Mouse (Mus musculus) small intestine, adult 2 months (tissue): Measurements from ENCODE around the gene Spats2. TPM values are rescaled to one million over a fixed set of nuclear protein-coding genes. Genes with fewer than 3 reads are reported as not detected.
"Not testable (repeated sequence)": the region's sequence is repeated elsewhere in the genome, so short reads cannot be mapped to it uniquely, and the experiment has no call there.

ENCODE experiments used
- H3K27ac ChIP-seq: fragments of 200-500 bp; 2 replicates; pipeline ENCODE4 v1.5.1; 2012; ENCODE audit warnings: low read depth, low read length, control low read depth, inconsistent platforms; ENCODE audit not compliant: insufficient read depth
- H3K27me3 ChIP-seq: fragments of 200-500 bp; 2 replicates; pipeline ENCODE4 v1.6.1; 2012; ENCODE audit warnings: mild to moderate bottlenecking, moderate library complexity, low read length, inconsistent platforms; ENCODE audit not compliant: control insufficient read depth, insufficient read depth
- H3K36me3 ChIP-seq: fragments of 200-500 bp; 2 replicates; pipeline ENCODE4 v1.6.1; 2012; ENCODE audit warnings: mild to moderate bottlenecking, low read length, control low read depth, inconsistent platforms; ENCODE audit not compliant: control insufficient read depth, insufficient read depth
- H3K4me1 ChIP-seq: fragments of 200-500 bp; 2 replicates; pipeline ENCODE4 v1.6.1; 2012; ENCODE audit warnings: low read length, inconsistent platforms, mixed read lengths; ENCODE audit not compliant: control insufficient read depth, insufficient read depth, insufficient read length
- H3K4me3 ChIP-seq: fragments of 200-500 bp; 2 replicates; pipeline ENCODE4 v1.5.1; 2012; ENCODE audit warnings: low read depth, mild to moderate bottlenecking, control low read depth, inconsistent platforms, low read length, moderate library complexity
- CTCF ChIP-seq: fragments of 200-500 bp; IDR thresholded peaks from 2 replicates; pipeline ENCODE4 v1.5.1; 2012; ENCODE audit warnings: low read depth, mild to moderate bottlenecking, control low read depth, inconsistent platforms, low read length, moderate library complexity, mixed read lengths; ENCODE audit not compliant: insufficient replicate concordance, insufficient read length; ENCODE audit errors: extremely low read depth
- POLR2A ChIP-seq: fragments of 200-500 bp; IDR thresholded peaks from 2 replicates; pipeline ENCODE4 v1.6.1; 2012; ENCODE audit warnings: low read depth, mild to moderate bottlenecking, control low read depth, inconsistent platforms, low read length, moderate library complexity
- WGBS: fragments of 180-500 bp; shearing (Covaris S2); methylation state at CpG from one replicate; pipeline ENCODE4 v1.1.7; 2018; 5-methylcytosine and 5-hydroxymethylcytosine counted together
- polyA plus RNA-seq: library from polyadenylated mRNA; depleted of rRNA; stranded (reverse); fragments of >200 nt; gene quantifications from 2 replicates; pipeline ENCODE4 v1.2.3, GENCODE M21; 2012

Gene Spats2
- polyA plus RNA-seq, 1 experiment = 3.9 TPM

DNA sequence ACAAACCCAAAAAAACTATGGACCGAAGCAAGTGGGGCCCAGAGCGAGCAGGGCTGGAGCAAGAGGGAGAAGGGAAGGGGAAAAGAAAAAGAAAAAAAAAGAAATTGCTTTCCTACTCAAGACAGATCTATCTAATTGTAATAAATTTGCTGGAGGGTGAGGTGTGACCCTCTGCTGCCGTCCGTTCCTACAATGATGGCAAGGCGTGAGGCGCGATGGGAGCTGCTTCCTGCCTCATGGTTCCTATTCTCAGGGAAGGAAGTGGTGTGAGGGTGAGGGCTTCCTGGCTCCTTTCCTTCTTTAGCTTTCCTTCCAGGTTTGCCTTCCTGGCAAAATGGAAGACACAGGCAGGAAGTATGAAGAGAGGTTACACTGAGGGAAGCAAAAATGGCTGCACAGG lies 24.8 kb downstream of the Spats2 start:
- Histone ChIP-seq H3K27me3 (no peaks in the 10 kb centered on the region), H3K4me3 (no peak overlapping the region), H3K36me3 (peaks cover 7% of the 10 kb centered on the region), H3K4me1 (no peaks in the 10 kb centered on the region), H3K27ac (no peak overlapping the region)
- 94% methylated on average over 7 of the region's 7 CpGs for WGBS
- TF ChIP-seq CTCF (no peak), POLR2A (no peak)

DNA sequence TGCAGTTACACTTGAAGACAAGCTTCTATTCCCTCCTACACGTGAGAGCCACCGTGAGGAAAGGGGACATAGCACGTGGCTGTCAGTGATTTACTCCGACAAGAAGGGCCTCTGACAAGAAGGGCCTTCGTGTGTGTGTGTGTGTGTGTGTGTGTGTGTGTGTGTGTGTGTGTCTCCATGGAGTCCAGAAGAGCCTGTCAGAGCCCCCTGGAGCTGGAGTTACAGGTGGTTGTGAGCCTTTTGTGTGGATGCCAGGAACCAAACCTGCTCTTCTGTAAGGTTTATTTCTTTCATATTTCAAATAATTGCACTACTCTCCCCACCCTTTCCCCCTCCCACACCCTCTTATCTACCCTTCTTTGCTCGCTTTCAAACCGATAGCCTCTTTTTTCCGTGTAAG lies 25.6 kb downstream of the Spats2 start:
- WGBS = 67% methylated on average over 8 of the region's 8 CpGs
- Histone ChIP-seq H3K27ac (no peak overlapping the region), H3K4me1 (no peaks in the 10 kb centered on the region), H3K4me3 (no peak overlapping the region), H3K36me3 (peaks cover 6% of the 10 kb centered on the region), H3K27me3 (no peaks in the 10 kb centered on the region)
- TF ChIP-seq POLR2A (no peak), CTCF (no peak)

DNA sequence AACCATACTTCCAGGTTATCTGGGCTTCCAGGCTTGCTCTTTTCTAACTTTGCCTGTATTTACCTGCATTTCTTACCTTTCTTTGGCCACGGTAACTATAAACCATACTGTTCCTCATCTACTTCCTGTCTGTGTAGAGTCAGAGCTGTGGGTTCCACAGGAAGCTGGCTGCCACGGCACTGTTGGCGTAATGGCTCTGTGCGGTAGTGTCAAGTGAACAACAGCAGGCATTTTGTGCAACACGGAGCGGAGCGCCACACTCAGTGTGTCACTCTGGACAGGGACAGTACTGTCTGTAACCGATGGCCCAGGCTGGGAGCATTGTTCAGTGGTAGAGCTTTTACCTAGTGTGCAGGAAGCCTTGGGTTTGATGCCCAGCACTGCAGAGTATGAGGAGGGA lies 27.8 kb downstream of the Spats2 start:
- no peak overlapping the region for H3K27ac ChIP-seq
- peaks cover 6% of the 10 kb centered on the region for H3K36me3 ChIP-seq
- no peaks in the 10 kb centered on the region for H3K27me3 ChIP-seq
- H3K4me3 ChIP-seq = no peak overlapping the region
- no peaks in the 10 kb centered on the region for H3K4me1 ChIP-seq
- 93% methylated on average over 8 of the region's 8 CpGs for WGBS
- TF ChIP-seq CTCF (no peak), POLR2A (no peak)

DNA sequence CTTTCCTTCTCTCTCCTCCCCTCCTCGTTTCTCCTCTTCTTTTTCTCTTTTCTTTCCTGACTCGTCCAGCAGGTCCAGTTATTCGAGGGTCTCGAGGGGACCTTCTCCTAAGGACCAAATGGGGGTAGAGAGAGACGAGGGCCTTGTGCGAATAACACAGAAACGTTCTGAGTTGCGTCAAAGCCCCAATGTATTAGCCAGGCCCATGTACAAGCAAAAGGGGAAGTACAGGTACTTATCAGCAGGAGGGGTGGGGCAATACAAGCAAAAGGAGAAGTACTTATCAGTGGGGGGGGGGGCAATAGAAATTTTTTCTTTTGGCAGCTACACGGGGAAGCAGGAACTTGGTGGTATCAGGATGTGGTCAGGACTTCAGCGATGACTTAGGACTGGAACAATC lies 28.8 kb downstream of the Spats2 start:
- not testable (repeated sequence) for H3K4me1 ChIP-seq, H3K36me3 ChIP-seq, H3K27me3 ChIP-seq, H3K4me3 ChIP-seq, H3K27ac ChIP-seq
- WGBS = 76% methylated on average over 10 of the region's 10 CpGs

DNA sequence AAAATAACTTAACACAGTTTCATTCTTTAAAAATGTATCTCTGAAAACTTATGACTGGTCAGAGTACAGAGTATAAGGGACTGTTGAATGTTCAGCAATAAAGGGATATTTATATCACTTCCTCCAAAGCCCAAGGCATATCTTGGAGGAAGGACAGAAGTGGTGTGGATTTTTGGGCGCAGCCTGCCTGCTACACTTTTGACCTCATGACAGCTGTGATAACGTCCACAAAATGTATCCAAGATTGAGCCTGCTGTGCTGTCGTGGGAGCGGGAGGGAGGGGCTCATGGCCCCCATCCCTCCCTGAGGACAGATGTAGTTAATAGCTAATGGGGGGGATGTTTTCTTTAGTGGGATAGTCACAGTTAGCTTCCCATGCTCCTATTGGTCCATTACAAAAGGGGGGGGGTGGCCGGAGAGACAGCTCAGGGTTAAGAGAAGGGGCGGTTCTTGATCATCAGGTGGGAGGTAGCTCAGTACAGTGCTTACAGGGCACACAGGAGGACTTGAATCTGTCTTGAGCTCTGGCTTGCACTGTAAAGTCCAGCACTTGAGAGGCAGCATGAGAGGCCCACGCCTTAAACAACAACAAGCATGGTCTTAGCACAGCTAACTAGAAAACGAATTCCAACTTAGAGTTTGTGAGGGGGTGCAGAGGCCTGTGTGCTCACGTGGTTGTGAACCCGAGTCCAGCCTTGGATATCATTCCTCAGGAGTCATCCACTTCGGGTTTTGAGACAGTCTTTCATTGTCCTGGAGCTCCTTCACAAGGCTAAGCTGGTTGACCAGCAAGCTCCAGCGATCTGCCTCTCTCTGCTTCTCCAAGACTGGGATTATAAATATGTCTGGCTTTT lies 38.0 kb downstream of the Spats2 start:
- no peaks in the 10 kb centered on the region for H3K27me3 ChIP-seq
- H3K36me3 ChIP-seq = peaks cover 1% of the 10 kb centered on the region; the same call in 1 of the 2 replicates
- no peak overlapping the region for H3K27ac ChIP-seq
- no peak for TF ChIP-seq CTCF
- no peak for TF ChIP-seq POLR2A
- H3K4me1 ChIP-seq = peaks cover 5% of the 10 kb centered on the region; the same call in 1 of the 2 replicates
- no peak overlapping the region for H3K4me3 ChIP-seq
- WGBS = 47% methylated on average over 12 of the region's 12 CpGs

DNA sequence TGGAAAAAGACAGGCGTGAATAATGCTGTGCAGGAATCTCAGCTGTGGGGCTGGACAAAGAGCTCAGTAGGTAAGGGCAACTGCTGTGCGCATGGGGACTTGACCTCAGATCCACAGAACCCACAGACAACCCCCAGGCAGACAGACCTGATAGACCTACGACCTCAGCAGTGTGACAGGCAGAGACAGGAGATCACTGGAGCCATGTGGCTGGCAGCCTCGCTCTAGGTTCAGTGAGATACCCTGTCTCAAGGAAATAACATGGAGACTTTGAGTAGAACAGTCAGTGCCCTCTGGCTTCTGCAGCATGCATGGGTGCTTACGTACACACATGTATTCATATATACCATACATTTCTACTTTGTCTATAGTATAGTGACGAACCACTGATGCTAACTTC lies 46.4 kb downstream of the Spats2 start:
- Histone ChIP-seq H3K4me1 (no peaks in the 10 kb centered on the region), H3K27ac (no peak overlapping the region), H3K4me3 (no peak overlapping the region), H3K27me3 (no peaks in the 10 kb centered on the region), H3K36me3 (peaks cover 4% of the 10 kb centered on the region; the same call in 1 of the 2 replicates)
- TF ChIP-seq CTCF (no peak), POLR2A (no peak)
- WGBS = 93% methylated on average over 6 of the region's 6 CpGs

DNA sequence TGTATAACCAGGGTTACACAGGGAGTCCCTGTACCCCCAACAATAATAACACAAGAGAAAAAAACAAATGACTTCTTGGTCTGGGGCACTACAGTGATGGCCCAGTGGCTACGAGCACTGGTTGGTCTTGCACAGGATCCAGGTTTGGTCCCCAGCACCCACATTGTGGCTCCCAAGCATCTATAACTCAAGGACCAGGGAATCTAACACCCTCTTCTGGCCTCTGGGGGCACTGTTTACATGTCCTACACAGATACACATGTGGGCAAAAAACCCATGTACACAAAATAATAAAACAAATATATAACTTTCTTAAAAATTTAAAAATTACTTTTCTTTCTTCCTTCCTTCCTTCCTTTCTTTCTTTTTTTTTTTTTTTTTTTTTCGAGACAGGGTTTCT lies 53.9 kb downstream of the Spats2 start:
- Histone ChIP-seq H3K4me1 (no peaks in the 10 kb centered on the region), H3K27me3 (no peaks in the 10 kb centered on the region), H3K4me3 (no peak overlapping the region), H3K36me3 (peaks cover 11% of the 10 kb centered on the region), H3K27ac (no peak overlapping the region)
- 55% methylated on average over 2 of the region's 2 CpGs for WGBS
- TF ChIP-seq POLR2A (no peak), CTCF (no peak)
